Mouse (Mus musculus): ENCODE results near the gene Rexo5. TPM values are rescaled to one million over a fixed set of nuclear protein-coding genes. Genes with fewer than 3 reads are reported as not detected.

Rexo5 gene
- polyA plus RNA-seq, 1 experiment = 31.4 TPM

GRCm38 (mm10) chr7:119847396-119847795 lies 53.6 kb downstream of the Rexo5 start:
- Histone ChIP-seq H3K36me3 (ENCODE audit: control insufficient read depth, insufficient read depth, low read length, poor library complexity, severe bottlenecking) (peaks cover 2% of the 10 kb centered on the region), H3K9ac (ENCODE audit: low read depth, poor library complexity, severe bottlenecking) (no peak overlapping the region), H3K4me3 (ENCODE audit: low read depth, low read length) (no peak overlapping the region), H3K27ac (ENCODE audit: insufficient read depth, low read length) (no peak overlapping the region), H3K9me3 (replicated peaks; ENCODE audit: control insufficient read depth, insufficient read depth, low read length, poor library complexity, severe bottlenecking) (no peaks in the 10 kb centered on the region), H3K27me3 (ENCODE audit: control insufficient read depth, insufficient read depth, low read length, poor library complexity, severe bottlenecking) (no peaks in the 10 kb centered on the region), H3K4me1 (ENCODE audit: control insufficient read depth, insufficient read depth, low read length) (no peaks in the 10 kb centered on the region)
- TF ChIP-seq POLR2A (IDR thresholded peaks at IDR 0.05; ENCODE audit: insufficient read depth, low read length) (no peak), EP300 (IDR thresholded peaks at IDR 0.05; ENCODE audit: insufficient read depth, low read depth, low read length) (no peak), CTCF (IDR thresholded peaks at IDR 0.05; ENCODE audit: low read depth, low read length) (no peak)

GRCm38 (mm10) chr7:119849096-119849495 lies 55.3 kb downstream of the Rexo5 start:
- H3K4me1 ChIP-seq (ENCODE audit: control insufficient read depth, insufficient read depth, low read length) = no peaks in the 10 kb centered on the region
- no peak overlapping the region for H3K27ac ChIP-seq (ENCODE audit: insufficient read depth, low read length)
- H3K4me3 ChIP-seq (ENCODE audit: low read depth, low read length) = no peak overlapping the region
- TF ChIP-seq POLR2A (IDR thresholded peaks at IDR 0.05; ENCODE audit: insufficient read depth, low read length) (no peak), EP300 (IDR thresholded peaks at IDR 0.05; ENCODE audit: insufficient read depth, low read depth, low read length) (no peak), CTCF (IDR thresholded peaks at IDR 0.05; ENCODE audit: low read depth, low read length) (peak; percentile 57)
- H3K9me3 ChIP-seq (replicated peaks; ENCODE audit: control insufficient read depth, insufficient read depth, low read length, poor library complexity, severe bottlenecking) = no peaks in the 10 kb centered on the region
- H3K27me3 ChIP-seq (ENCODE audit: control insufficient read depth, insufficient read depth, low read length, poor library complexity, severe bottlenecking) = no peaks in the 10 kb centered on the region
- no peak overlapping the region for H3K9ac ChIP-seq (ENCODE audit: low read depth, poor library complexity, severe bottlenecking)
- peaks cover 2% of the 10 kb centered on the region for H3K36me3 ChIP-seq (ENCODE audit: control insufficient read depth, insufficient read depth, low read length, poor library complexity, severe bottlenecking)

GRCm38 (mm10) chr7:119850737-119851136 lies 56.9 kb downstream of the Rexo5 start:
- TF ChIP-seq POLR2A (IDR thresholded peaks at IDR 0.05; ENCODE audit: insufficient read depth, low read length) (no peak), EP300 (IDR thresholded peaks at IDR 0.05; ENCODE audit: insufficient read depth, low read depth, low read length) (no peak), CTCF (IDR thresholded peaks at IDR 0.05; ENCODE audit: low read depth, low read length) (no peak)
- Histone ChIP-seq H3K36me3 (ENCODE audit: control insufficient read depth, insufficient read depth, low read length, poor library complexity, severe bottlenecking) (peaks cover 11% of the 10 kb centered on the region), H3K27me3 (ENCODE audit: control insufficient read depth, insufficient read depth, low read length, poor library complexity, severe bottlenecking) (no peaks in the 10 kb centered on the region), H3K4me3 (ENCODE audit: low read depth, low read length) (no peak overlapping the region), H3K9ac (ENCODE audit: low read depth, poor library complexity, severe bottlenecking) (no peak overlapping the region), H3K27ac (ENCODE audit: insufficient read depth, low read length) (no peak overlapping the region), H3K9me3 (replicated peaks; ENCODE audit: control insufficient read depth, insufficient read depth, low read length, poor library complexity, severe bottlenecking) (no peaks in the 10 kb centered on the region), H3K4me1 (ENCODE audit: control insufficient read depth, insufficient read depth, low read length) (no peaks in the 10 kb centered on the region)

GRCm38 (mm10) chr7:119852494-119852893 lies 58.7 kb downstream of the Rexo5 start:
- TF ChIP-seq CTCF (IDR thresholded peaks at IDR 0.05; ENCODE audit: low read depth, low read length) = no peak
- Histone ChIP-seq H3K36me3 (ENCODE audit: control insufficient read depth, insufficient read depth, low read length, poor library complexity, severe bottlenecking) (peaks cover 13% of the 10 kb centered on the region), H3K9ac (ENCODE audit: low read depth, poor library complexity, severe bottlenecking) (no peak overlapping the region), H3K4me3 (ENCODE audit: low read depth, low read length) (no peak overlapping the region), H3K4me1 (ENCODE audit: control insufficient read depth, insufficient read depth, low read length) (peaks cover 1% of the 10 kb centered on the region), H3K27me3 (ENCODE audit: control insufficient read depth, insufficient read depth, low read length, poor library complexity, severe bottlenecking) (no peaks in the 10 kb centered on the region), H3K27ac (ENCODE audit: insufficient read depth, low read length) (no peak overlapping the region), H3K9me3 (replicated peaks; ENCODE audit: control insufficient read depth, insufficient read depth, low read length, poor library complexity, severe bottlenecking) (no peaks in the 10 kb centered on the region)

GRCm38 (mm10) chr7:119853186-119853585 lies 59.4 kb downstream of the Rexo5 start:
- no peak overlapping the region for H3K27ac ChIP-seq (ENCODE audit: insufficient read depth, low read length)
- peaks cover 2% of the 10 kb centered on the region for H3K4me1 ChIP-seq (ENCODE audit: control insufficient read depth, insufficient read depth, low read length)
- H3K27me3 ChIP-seq (ENCODE audit: control insufficient read depth, insufficient read depth, low read length, poor library complexity, severe bottlenecking) = no peaks in the 10 kb centered on the region
- no peak overlapping the region for H3K9ac ChIP-seq (ENCODE audit: low read depth, poor library complexity, severe bottlenecking)
- no peaks in the 10 kb centered on the region for H3K9me3 ChIP-seq (replicated peaks; ENCODE audit: control insufficient read depth, insufficient read depth, low read length, poor library complexity, severe bottlenecking)
- TF ChIP-seq EP300 (IDR thresholded peaks at IDR 0.05; ENCODE audit: insufficient read depth, low read depth, low read length) (no peak), POLR2A (IDR thresholded peaks at IDR 0.05; ENCODE audit: insufficient read depth, low read length) (no peak), CTCF (IDR thresholded peaks at IDR 0.05; ENCODE audit: low read depth, low read length) (no peak)
- H3K36me3 ChIP-seq (ENCODE audit: control insufficient read depth, insufficient read depth, low read length, poor library complexity, severe bottlenecking) = peaks cover 13% of the 10 kb centered on the region
- H3K4me3 ChIP-seq (ENCODE audit: low read depth, low read length) = no peak overlapping the region

- H3K36me3 ChIP-seq (ENCODE audit: control insufficient read depth, insufficient read depth, low read length, poor library complexity, severe bottlenecking) = peaks cover 19% of the 10 kb centered on the region
- TF ChIP-seq CTCF (IDR thresholded peaks at IDR 0.05; ENCODE audit: low read depth, low read length) (no peak), EP300 (IDR thresholded peaks at IDR 0.05; ENCODE audit: insufficient read depth, low read depth, low read length) (no peak), POLR2A (IDR thresholded peaks at IDR 0.05; ENCODE audit: insufficient read depth, low read length) (no peak)
Observed at GRCm38 (mm10) chr7:119854362-119854761, 60.6 kb downstream of the Rexo5 start.

More at GRCm38 (mm10) chr7:119854362-119854761, 60.6 kb downstream of the Rexo5 start:
- no peak overlapping the region for H3K9ac ChIP-seq (ENCODE audit: low read depth, poor library complexity, severe bottlenecking)
- no peak overlapping the region for H3K27ac ChIP-seq (ENCODE audit: insufficient read depth, low read length)
- H3K9me3 ChIP-seq (replicated peaks; ENCODE audit: control insufficient read depth, insufficient read depth, low read length, poor library complexity, severe bottlenecking) = no peaks in the 10 kb centered on the region
- no peaks in the 10 kb centered on the region for H3K27me3 ChIP-seq (ENCODE audit: control insufficient read depth, insufficient read depth, low read length, poor library complexity, severe bottlenecking)
- H3K4me3 ChIP-seq (ENCODE audit: low read depth, low read length) = no peak overlapping the region
- H3K4me1 ChIP-seq (ENCODE audit: control insufficient read depth, insufficient read depth, low read length) = peaks cover 2% of the 10 kb centered on the region

All from ES-Bruce4 (cell line).